Mouse (Mus musculus): ENCODE results near the gene Ankar. TPM values are rescaled to one million over a fixed set of nuclear protein-coding genes. Genes with fewer than 3 reads are reported as not detected.

The Ankar gene
- polyA plus RNA-seq, 1 experiment = not detected

DNA sequence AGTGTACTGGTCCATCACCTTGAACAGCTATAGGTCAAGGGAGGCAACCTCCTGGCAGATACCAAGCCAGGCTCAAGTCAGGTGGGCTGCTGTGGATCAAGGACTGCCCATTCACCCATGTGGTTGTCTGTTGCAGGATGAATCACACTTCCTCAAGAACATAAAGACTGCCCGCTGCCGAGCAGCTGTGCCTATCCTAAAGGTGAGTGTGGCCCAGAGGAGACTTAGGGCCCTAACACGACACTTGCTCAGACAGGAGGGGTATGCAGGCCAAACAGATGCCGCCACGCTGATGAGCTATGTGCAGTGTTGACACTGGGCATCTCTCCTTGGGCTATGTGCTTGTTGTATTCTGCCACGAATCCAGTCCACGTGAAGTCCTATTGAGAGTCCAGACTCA, 99.1 kb downstream of the Ankar start:
- no peak overlapping the region for H3K4me3 ChIP-seq (ENCODE audit: insufficient read depth, low read depth, low read length)
- 94% methylated on average over 7 of the region's 7 CpGs for WGBS
- H3K27me3 ChIP-seq (replicated peaks; ENCODE audit: control insufficient read depth, insufficient read depth, low read length) = no peaks in the 10 kb centered on the region
- H3K4me1 ChIP-seq (ENCODE audit: control insufficient read depth, insufficient read depth, low read length) = peaks cover 16% of the 10 kb centered on the region
- no peaks in the 10 kb centered on the region for H3K36me3 ChIP-seq (ENCODE audit: control insufficient read depth, insufficient read depth, low read length)
- no peak for DNase-seq
- TF ChIP-seq POLR2A (IDR thresholded peaks at IDR 0.05; ENCODE audit: low read depth, low read length) = no peak
- no peak for TF ChIP-seq CTCF (conservative IDR thresholded peaks at IDR 0.05; ENCODE audit: insufficient read depth, insufficient read length, low read depth, low read length)
- no peak overlapping the region for H3K27ac ChIP-seq (ENCODE audit: insufficient read depth, low read depth, low read length)

- DNase-seq = no peak
- Histone ChIP-seq H3K4me3 (ENCODE audit: insufficient read depth, low read depth, low read length) (no peak overlapping the region), H3K4me1 (ENCODE audit: control insufficient read depth, insufficient read depth, low read length) (peaks cover 16% of the 10 kb centered on the region), H3K27me3 (replicated peaks; ENCODE audit: control insufficient read depth, insufficient read depth, low read length) (no peaks in the 10 kb centered on the region), H3K27ac (ENCODE audit: insufficient read depth, low read depth, low read length) (no peak overlapping the region), H3K36me3 (ENCODE audit: control insufficient read depth, insufficient read depth, low read length) (no peaks in the 10 kb centered on the region)
- 81% methylated on average over 5 of the region's 5 CpGs for WGBS
- no peak for TF ChIP-seq CTCF (conservative IDR thresholded peaks at IDR 0.05; ENCODE audit: insufficient read depth, insufficient read length, low read depth, low read length)
- TF ChIP-seq POLR2A (IDR thresholded peaks at IDR 0.05; ENCODE audit: low read depth, low read length) = no peak
These were observed 99.6 kb downstream of the Ankar start for GRCm38 (mm10) chr1:72600778-72601177.

- Histone ChIP-seq H3K4me3 (ENCODE audit: insufficient read depth, low read depth, low read length) (no peak overlapping the region), H3K4me1 (ENCODE audit: control insufficient read depth, insufficient read depth, low read length) (peaks cover 16% of the 10 kb centered on the region), H3K27me3 (replicated peaks; ENCODE audit: control insufficient read depth, insufficient read depth, low read length) (no peaks in the 10 kb centered on the region), H3K27ac (ENCODE audit: insufficient read depth, low read depth, low read length) (peak overlapping the region; percentile 10; the same call in 1 of the 2 replicates), H3K36me3 (ENCODE audit: control insufficient read depth, insufficient read depth, low read length) (no peaks in the 10 kb centered on the region)
- TF ChIP-seq POLR2A (IDR thresholded peaks at IDR 0.05; ENCODE audit: low read depth, low read length) = no peak
- no peak for TF ChIP-seq CTCF (conservative IDR thresholded peaks at IDR 0.05; ENCODE audit: insufficient read depth, insufficient read length, low read depth, low read length)
- WGBS = 22% methylated on average over 21 of the region's 21 CpGs
- peak; percentile 85 for DNase-seq
These were observed 101.0 kb downstream of the Ankar start for GRCm38 (mm10) chr1:72599146-72600101.

GRCm38 (mm10) chr1:72596231-72596630, 104.1 kb downstream of the Ankar start:
- TF ChIP-seq CTCF (conservative IDR thresholded peaks at IDR 0.05; ENCODE audit: insufficient read depth, insufficient read length, low read depth, low read length) (no peak), POLR2A (IDR thresholded peaks at IDR 0.05; ENCODE audit: low read depth, low read length) (no peak)
- Histone ChIP-seq H3K4me1 (ENCODE audit: control insufficient read depth, insufficient read depth, low read length) (peaks cover 16% of the 10 kb centered on the region), H3K4me3 (ENCODE audit: insufficient read depth, low read depth, low read length) (no peak overlapping the region), H3K36me3 (ENCODE audit: control insufficient read depth, insufficient read depth, low read length) (no peaks in the 10 kb centered on the region), H3K27ac (ENCODE audit: insufficient read depth, low read depth, low read length) (no peak overlapping the region), H3K27me3 (replicated peaks; ENCODE audit: control insufficient read depth, insufficient read depth, low read length) (no peaks in the 10 kb centered on the region)
- no peak for DNase-seq
- WGBS = 81% methylated on average over 5 of the region's 5 CpGs

DNA sequence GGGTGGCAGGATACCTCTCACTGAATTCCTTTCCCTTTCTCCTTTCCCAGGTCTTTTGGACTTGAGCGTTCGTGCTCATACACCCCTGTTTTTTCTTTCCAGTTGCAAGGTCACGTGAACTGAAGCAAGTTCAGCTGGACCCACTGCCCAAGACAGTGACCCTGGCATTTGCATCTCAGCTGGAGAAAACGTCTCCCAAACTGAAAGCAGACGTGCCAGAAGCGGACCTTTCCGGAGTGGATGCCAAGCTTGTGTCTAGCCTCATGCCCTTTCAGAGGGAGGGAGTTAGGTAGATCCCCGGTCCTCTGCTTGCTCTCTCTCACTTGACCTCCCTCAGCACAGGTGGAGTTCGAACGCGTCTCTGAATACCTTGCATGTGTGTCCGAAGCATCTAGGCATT, 104.7 kb downstream of the Ankar start:
- H3K27ac ChIP-seq (ENCODE audit: insufficient read depth, low read depth, low read length) = no peak overlapping the region
- peaks cover 16% of the 10 kb centered on the region for H3K4me1 ChIP-seq (ENCODE audit: control insufficient read depth, insufficient read depth, low read length)
- no peaks in the 10 kb centered on the region for H3K27me3 ChIP-seq (replicated peaks; ENCODE audit: control insufficient read depth, insufficient read depth, low read length)
- no peaks in the 10 kb centered on the region for H3K36me3 ChIP-seq (ENCODE audit: control insufficient read depth, insufficient read depth, low read length)
- H3K4me3 ChIP-seq (ENCODE audit: insufficient read depth, low read depth, low read length) = no peak overlapping the region
- TF ChIP-seq POLR2A (IDR thresholded peaks at IDR 0.05; ENCODE audit: low read depth, low read length) (no peak), CTCF (conservative IDR thresholded peaks at IDR 0.05; ENCODE audit: insufficient read depth, insufficient read length, low read depth, low read length) (no peak)
- no peak for DNase-seq
- WGBS = 93% methylated on average over 12 of the region's 12 CpGs

DNA sequence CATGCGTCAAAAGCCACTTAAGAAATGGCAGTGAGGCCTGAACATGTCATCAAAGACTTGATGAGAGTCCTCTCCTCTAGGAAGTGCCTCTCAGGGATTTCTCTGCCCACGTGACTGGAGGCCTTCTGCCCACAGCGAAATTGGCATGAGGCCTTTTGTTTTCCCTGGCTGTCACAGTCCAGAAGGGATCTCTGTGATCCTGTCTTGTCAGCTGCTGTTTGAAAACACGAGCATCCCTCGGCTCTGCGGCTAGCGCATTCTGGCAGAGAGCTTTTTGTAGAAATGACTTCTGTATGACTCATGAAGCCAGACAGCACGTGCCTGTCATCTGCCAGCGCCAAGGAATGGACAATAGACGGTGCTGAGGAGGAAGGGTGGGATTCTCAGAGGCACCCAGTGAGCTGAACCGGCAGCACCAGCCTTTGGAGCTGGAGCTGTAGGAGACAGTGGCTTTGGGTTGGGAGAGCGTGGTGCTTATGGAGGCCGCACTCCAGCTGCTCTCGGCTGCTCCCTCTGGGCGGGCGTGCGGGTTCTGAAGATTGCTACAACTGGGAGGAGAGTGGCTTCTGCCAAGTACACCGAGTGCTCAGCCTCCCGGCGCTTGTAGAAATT, 106.9 kb downstream of the Ankar start:
- no peak for TF ChIP-seq CTCF (conservative IDR thresholded peaks at IDR 0.05; ENCODE audit: insufficient read depth, insufficient read length, low read depth, low read length)
- TF ChIP-seq POLR2A (IDR thresholded peaks at IDR 0.05; ENCODE audit: low read depth, low read length) = no peak
- Histone ChIP-seq H3K27ac (ENCODE audit: insufficient read depth, low read depth, low read length) (peak overlapping the region; percentile 85), H3K36me3 (ENCODE audit: control insufficient read depth, insufficient read depth, low read length) (no peaks in the 10 kb centered on the region), H3K4me3 (ENCODE audit: insufficient read depth, low read depth, low read length) (no peak overlapping the region), H3K4me1 (ENCODE audit: control insufficient read depth, insufficient read depth, low read length) (peaks cover under 1% of the 10 kb centered on the region; the same call in 1 of the 2 replicates), H3K27me3 (replicated peaks; ENCODE audit: control insufficient read depth, insufficient read depth, low read length) (no peaks in the 10 kb centered on the region)
- DNase-seq = peak; percentile 79
- 67% methylated on average over 20 of the region's 20 CpGs for WGBS

Other genes with a start within 250 kb of the Ankar start
- 0.05 TPM in 1 of 2 replicates, not detected in the other for gene March4, start 163.6 kb downstream of the Ankar start, polyA plus RNA-seq (2012; rRNA removed)
- gene Smarcal1, start 117.3 kb downstream of the Ankar start, polyA plus RNA-seq (2012; rRNA removed) = 22.5 and 24.3 TPM in 2 replicates
- 520 and 773 TPM in 2 replicates for gene Rpl37a, start 10.7 kb upstream of the Ankar start, polyA plus RNA-seq (2012; rRNA removed)
- gene Igfbp2, start 123.9 kb upstream of the Ankar start, polyA plus RNA-seq (2012; rRNA removed) = 12.6 and 13.5 TPM in 2 replicates
- 229 and 273 TPM in 2 replicates for gene Igfbp5, start 174.3 kb upstream of the Ankar start, polyA plus RNA-seq (2012; rRNA removed)